Mouse (Mus musculus): ENCODE results near the gene Itm2c. TPM values are rescaled to one million over a fixed set of nuclear protein-coding genes. Genes with fewer than 3 reads are reported as not detected.

The Itm2c gene
- total RNA-seq, 2 experiments from 2014 or later, result 748 to 802 TPM

DNA sequence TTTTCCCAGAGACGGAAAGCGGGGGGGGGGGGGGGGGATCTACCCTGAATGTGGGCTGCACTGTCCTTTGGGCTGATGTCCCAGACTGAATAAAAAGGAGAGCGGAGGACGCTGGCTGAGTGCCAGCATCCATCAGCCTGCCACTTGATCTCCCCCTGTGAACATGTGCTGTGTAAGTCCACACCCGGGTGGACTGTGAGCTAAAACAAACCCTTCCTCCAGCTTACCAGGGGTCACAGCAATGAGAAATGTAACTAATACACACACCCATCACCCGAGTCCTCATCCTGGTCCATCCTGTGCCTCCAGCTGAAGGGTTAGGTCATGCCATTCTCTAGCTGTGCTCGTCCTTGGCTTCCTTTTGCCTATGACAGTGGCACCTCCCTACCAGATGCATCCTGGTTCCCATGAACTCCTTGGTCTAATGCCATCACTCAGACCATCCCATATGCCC is 8.1 kb downstream of the Itm2c start:
- DNase-seq (ENCODE audit: low spot score in 2 of 2), result no peak
- Histone ChIP-seq H3K4me3 (no peak overlapping the region), H3K27ac (peak overlapping the region; percentile 92)
- no peak for TF ChIP-seq CTCF (conservative IDR thresholded peaks at IDR 0.05)

DNA sequence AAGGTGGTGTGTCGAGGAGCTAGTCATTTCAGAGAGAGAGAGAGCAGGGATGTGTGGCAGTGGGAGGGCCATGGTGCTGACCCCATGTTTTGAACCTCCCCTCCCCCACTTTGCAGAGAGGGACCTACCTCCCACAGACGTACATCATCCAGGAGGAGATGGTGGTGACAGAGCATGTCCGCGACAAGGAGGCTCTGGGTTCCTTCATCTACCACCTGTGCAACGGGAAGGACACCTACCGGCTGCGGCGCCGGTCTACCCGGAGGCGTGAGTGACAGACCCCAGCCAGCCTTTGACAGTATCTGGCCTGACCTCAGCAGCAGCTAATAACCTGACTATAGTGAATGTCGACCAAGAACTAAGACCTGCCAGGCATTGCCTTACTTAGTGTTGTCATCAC is 12.8 kb downstream of the Itm2c start:
- TF ChIP-seq CTCF (conservative IDR thresholded peaks at IDR 0.05), result no peak
- Histone ChIP-seq H3K4me3 (no peak overlapping the region), H3K27ac (no peak overlapping the region)
- DNase-seq (ENCODE audit: low spot score in 2 of 2), result no peak

DNA sequence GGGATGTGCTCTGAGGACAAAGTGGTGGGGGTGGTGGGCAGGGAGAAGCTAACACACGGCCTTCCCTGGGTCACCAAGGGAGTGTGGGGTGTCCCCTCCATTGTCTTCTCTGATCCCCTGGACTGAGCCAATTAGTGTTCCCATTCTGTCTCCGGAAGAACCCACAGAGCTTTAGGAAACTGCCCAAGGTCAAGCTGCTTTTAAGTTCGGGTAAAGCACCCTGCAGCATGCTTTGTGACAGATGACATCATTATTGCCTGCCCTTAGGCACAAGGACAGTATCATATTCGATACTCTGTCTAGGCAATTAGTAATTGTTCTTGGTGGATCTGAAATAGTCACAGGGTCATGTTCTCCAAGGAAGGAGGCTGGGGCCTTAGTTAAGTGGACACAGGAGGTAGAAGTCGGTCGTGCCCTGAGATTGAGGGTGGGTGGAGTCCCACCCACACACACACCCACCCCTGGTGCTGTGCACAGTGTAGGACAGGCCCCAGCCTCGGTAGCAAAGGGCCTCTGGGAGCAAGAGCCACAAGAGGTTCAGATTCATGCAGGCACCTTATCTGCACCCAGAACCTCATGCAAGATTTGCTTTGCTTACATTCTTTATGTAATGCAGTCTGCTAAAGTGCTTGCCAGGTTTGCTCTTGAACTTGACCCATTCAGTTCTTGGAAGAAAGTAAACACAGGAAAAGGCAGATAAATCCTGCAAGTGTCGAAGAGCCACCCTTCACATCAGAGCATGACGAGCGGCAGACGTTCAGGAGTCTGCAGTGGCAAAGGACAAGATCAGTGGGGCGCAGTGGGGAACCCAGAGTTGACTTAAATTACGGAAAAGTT is 14.9 kb downstream of the Itm2c start:
- no peak for DNase-seq (ENCODE audit: low spot score in 2 of 2)
- peak overlapping the region; percentile 61; the same call in 1 of the 2 replicates for H3K27ac ChIP-seq
- TF ChIP-seq CTCF (conservative IDR thresholded peaks at IDR 0.05), result no peak
- no peak overlapping the region for H3K4me3 ChIP-seq

DNA sequence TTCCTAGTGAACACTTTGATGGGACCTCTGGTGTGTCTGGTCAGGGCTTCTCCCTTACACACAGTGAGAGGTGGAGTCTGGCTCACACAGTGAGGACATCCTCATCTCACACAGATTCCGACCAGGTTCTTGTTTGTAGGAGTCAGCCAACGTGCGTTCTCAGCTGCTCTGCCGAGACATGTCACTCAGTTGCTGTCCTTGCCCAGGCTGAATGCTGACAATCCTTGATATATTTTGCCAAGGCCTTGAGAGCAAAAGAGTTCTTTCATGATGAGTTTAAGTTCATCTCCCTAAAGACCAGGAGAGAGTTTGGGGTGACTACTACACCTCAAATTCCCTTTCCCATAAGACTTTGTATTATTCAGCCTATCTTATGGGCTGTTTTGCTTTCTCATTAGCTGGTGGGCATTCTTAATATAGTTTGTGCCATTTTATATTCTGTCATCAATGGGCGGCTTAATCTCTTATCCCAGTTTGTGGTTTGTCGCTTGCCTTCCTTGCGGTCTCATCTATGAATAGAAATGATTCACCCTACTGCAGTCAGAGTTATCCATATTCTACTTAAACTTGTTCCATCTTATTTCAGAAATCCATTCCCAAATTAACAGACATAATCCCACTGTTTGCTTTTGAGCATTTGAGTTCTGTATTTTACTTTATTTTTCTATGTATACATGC is 19.1 kb downstream of the Itm2c start:
- DNase-seq (ENCODE audit: low spot score in 2 of 2), result no peak
- Histone ChIP-seq H3K4me3 (no peak overlapping the region), H3K27ac (no peak overlapping the region)
- TF ChIP-seq CTCF (conservative IDR thresholded peaks at IDR 0.05), result no peak

DNA sequence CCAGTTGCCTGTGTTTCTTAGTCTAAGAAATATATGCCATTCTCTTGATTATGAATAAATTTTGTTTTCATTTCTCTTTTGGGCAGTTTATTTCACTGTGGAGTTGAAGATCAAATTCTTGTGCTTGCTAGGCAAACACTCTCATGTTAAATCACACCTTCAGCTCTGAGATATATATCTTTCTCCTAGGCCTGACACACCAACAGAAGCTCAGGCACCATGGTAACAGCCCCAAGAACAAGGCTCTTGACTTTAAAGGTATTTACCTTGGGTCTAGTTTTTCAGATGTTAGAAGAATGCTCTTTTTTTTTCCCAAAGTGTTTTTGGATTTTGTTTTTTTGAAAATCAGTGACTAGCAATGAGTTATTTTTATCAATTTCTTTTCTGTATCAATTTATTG is 21.8 kb downstream of the Itm2c start:
- H3K4me3 ChIP-seq, result no peak overlapping the region
- no peak for TF ChIP-seq CTCF (conservative IDR thresholded peaks at IDR 0.05)
- no peak for DNase-seq (ENCODE audit: low spot score in 2 of 2)
- no peak overlapping the region for H3K27ac ChIP-seq

DNA sequence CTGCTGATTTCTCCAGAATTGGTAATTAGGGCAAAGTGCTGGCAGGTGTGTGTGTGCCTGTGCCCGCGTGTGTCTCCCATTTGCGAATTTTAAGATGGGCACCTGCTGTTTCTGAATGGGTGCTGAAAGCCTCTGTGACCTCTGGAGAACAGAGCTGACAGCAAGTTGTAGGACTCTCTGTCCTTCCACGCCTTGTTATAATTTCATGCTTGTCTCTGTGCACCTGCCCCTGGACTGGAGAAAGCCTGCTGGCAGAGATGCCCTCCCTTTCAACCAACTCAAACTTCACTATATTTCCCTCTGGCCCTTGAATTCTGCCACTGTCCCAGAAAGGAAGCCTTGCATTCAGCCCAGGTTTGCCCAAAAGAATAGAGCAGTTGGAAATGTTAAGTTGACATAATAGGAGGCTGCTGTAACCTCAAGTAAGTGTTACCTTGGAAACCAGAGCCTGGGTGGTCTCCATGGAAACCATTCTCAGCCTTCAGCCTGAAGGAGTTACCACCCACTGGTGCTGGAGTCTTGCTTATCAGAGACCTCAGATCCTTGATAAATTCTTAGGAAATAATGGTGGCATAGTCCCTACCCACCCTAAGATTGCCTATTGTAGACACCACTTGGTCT is 22.9 kb downstream of the Itm2c start:
- Histone ChIP-seq H3K4me3 (no peak overlapping the region), H3K27ac (peak overlapping the region; percentile 82)
- no peak for TF ChIP-seq CTCF (conservative IDR thresholded peaks at IDR 0.05)
- DNase-seq (ENCODE audit: low spot score in 2 of 2), result peak in 1 of 2 experiments; percentile 82

DNA sequence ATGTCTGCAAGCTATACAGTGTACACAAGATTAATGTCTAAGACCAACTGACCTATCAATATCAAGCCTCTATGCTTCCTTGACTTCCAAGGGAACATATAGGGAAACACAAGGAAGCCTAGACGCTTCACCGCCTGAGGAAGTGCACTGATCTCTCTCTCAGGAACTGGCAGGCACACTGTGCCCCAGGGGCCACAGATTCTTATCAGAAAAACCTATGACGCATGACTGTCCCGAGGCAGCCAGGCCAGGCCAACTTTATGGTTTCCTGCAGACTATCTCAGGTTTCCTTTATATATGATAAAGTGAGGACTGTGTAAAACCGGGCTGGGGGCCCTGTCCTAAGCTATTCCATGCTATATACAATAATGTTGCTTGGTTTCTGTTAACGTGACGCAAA is 25.5 kb downstream of the Itm2c start:
- Histone ChIP-seq H3K4me3 (no peak overlapping the region), H3K27ac (no peak overlapping the region)
- DNase-seq (ENCODE audit: low spot score in 2 of 2), result no peak
- no peak for TF ChIP-seq CTCF (conservative IDR thresholded peaks at IDR 0.05)

DNA sequence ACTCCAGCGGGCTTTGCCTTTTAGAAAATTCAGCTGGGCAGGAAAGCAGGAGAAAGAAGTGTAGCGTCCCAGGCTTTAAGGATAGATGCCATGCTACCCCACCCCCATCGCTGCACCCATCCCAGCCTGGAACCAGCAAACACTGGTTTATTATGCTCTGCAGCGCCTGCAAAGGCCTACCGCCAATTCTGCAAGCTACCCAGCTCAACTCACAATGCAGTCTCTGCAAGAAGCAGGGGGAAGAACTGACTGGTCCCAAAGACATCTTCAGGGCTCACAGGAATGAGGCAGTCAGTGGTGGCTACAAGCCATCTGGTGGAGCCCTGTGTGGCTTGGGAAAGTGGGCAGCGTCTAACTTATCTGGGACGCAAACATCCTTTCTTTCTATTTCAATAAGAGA is 27.6 kb downstream of the Itm2c start:
- H3K27ac ChIP-seq, result peak overlapping the region; percentile 75
- no peak for TF ChIP-seq CTCF (conservative IDR thresholded peaks at IDR 0.05)
- H3K4me3 ChIP-seq, result no peak overlapping the region
- peak in 1 of 2 experiments; percentile 55 for DNase-seq (ENCODE audit: low spot score in 2 of 2)

DNA sequence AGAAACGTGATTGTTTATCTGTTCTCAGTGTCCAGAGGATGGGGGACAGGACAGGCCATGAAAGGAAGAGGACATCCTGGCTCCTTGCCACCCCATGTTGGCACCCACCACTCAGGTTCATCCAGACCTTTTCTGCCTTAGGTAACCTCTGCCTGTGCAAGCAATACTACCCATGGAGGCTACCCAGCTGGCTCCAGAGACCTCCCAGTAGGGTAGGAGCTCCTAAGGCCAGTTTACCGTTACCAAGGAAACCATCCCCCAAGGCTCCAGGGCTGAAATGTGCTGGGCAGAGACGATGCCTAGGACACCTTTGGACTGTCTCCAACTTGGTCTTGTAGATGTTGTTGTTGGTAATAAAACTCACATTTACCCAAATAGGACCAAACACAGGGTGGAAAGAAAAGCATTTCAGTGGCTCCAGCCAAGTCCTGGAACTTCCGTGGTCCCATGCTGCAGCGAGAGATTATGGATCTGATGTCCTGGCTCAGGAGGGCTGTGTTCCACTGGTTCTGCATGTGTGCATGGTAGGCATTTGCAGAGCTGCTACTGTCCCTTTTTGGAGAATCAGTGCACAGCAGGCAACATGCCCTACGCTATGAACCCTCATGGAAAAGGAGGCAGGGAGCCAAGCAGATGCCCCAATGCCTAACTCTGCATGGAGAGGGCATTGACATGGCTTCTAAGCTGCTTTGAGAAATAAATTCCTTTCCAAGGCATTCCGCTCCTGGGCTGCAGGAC is 28.2 kb downstream of the Itm2c start:
- Histone ChIP-seq H3K27ac (peak overlapping the region; percentile 75), H3K4me3 (no peak overlapping the region)
- DNase-seq (ENCODE audit: low spot score in 2 of 2), result no peak
- TF ChIP-seq CTCF (conservative IDR thresholded peaks at IDR 0.05), result no peak

DNA sequence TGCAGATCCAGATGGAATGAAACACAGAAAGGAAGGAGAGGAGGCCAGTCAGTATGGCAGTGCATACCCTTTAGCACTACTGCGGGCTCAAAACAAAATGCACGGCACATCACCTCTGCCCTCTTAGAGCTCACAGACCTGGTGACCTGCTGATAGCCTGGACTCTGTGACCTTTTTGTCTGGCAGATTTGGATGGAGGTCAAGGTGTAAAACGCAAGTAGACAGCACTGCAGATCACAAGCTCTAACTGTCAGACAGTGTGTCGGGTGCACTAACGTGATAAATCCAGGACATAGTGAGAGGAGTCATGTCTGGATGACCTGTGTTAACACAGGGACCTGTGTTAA is 28.8 kb downstream of the Itm2c start:
- H3K4me3 ChIP-seq, result no peak overlapping the region
- peak overlapping the region; percentile 75 for H3K27ac ChIP-seq
- DNase-seq (ENCODE audit: low spot score in 2 of 2), result no peak
- no peak for TF ChIP-seq CTCF (conservative IDR thresholded peaks at IDR 0.05)

DNA sequence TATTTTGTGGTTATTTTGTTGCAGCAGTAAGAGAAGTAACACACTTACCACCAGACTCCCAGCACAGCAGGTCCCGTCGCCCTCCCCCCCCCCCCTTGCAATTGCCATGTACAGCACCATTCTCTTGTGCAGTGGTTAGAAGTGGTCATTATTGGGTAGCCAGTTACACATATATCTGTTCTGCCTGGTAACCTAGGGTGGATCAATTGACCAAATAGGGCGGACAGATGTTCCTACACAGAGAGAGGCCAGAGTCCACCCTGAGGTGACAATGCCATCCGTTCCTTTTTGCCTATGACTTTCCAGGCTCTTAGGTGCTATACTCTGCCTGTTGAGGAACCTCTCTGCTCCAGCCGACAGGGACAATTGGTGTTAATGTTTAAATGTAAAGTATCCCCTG is 31.1 kb downstream of the Itm2c start:
- TF ChIP-seq CTCF (conservative IDR thresholded peaks at IDR 0.05), result no peak
- no peak overlapping the region for H3K4me3 ChIP-seq
- no peak overlapping the region for H3K27ac ChIP-seq
- no peak for DNase-seq (ENCODE audit: low spot score in 2 of 2)

DNA sequence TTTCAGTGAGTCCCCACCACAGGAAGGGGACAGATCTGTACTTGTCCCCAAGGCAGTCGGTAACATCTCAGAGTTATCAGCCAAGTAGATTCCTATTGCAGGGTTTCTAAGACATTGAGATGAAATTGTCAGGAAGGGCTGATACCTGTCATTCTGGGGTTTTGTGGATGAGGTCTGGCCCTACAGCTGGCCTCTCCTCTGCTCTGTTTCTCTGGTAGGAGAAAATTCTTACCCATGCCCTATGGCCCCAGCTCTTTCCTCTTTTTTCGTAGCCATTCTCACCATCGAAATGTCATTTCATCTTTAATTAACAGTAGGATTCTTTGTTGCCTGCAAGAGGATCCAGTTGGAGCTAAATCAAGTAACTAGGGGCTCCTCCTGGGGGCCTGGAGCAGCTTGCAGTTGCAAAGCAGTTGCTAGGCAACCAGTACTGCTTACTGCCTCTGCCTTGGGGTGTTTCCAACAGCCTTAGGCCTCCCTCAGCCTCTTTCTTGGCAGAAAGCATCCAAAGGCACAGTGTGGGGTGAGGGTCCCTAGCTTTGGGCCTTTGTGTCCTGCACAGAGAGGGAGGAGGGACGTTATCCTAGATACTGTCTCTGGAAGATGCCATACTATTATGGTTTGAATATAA is 34.1 kb downstream of the Itm2c start, which contains the start of gene 4933407L21Rik:
Gene 4933407L21Rik, plus strand, starts transcription at position 427 of the 631 bp plus-strand sequence.
- no peak within 1 kb of the TSS for H3K4me3 ChIP-seq
- peak; percentile 72 to 91 for DNase-seq (ENCODE audit: low spot score in 2 of 2)
- peak; percentile 46 for TF ChIP-seq CTCF (conservative IDR thresholded peaks at IDR 0.05)
- peak within 1 kb of the TSS; percentile 96 for H3K27ac ChIP-seq

Measured in layer of hippocampus, adult 2 months (tissue).